Mouse (Mus musculus) gastrocnemius, adult 8-10 months (tissue): ENCODE results near the gene Esrrb. TPM values are rescaled to one million over a fixed set of nuclear protein-coding genes. Genes with fewer than 3 reads are reported as not detected.
A peak's percentile ranks its signal among the peaks of the same experiment; 100 is the strongest.

ENCODE experiments used
- DNase-seq, 2 experiments: peaks; one replicate each; pipeline ENCODE4 v3.0.0; 2022; ENCODE audit warnings: low spot score in 2 of 2
- total RNA-seq, 4 experiments: library from RNA; stranded (reverse); gene quantifications; 2 replicates each; pipeline ENCODE4 v1.2.4; 2022

Gene Esrrb
- total RNA-seq, 4 experiments from 2014 or later, result 6.7 to 9.7 (median 7.4) TPM

- DNase-seq, result peak in 1 of 2 experiments; percentile 11
Observed at GRCm38 (mm10) chr12:86421490-86421904, 60.6 kb downstream of the Esrrb start.

- no peak for DNase-seq
Observed at GRCm38 (mm10) chr12:86422166-86422910, 61.4 kb downstream of the Esrrb start.

GRCm38 (mm10) chr12:86423102-86423501 is 62.2 kb downstream of the Esrrb start:
- no peak for DNase-seq

- DNase-seq, result no peak
Observed at GRCm38 (mm10) chr12:86427585-86427984, 66.7 kb downstream of the Esrrb start.

- no peak for DNase-seq
Observed at GRCm38 (mm10) chr12:86431671-86432070, 70.8 kb downstream of the Esrrb start.

- DNase-seq, result peak in 1 of 2 experiments; percentile 38
Observed at GRCm38 (mm10) chr12:86433371-86433821, 72.5 kb downstream of the Esrrb start.

GRCm38 (mm10) chr12:86435651-86436050 is 74.7 kb downstream of the Esrrb start:
- no peak for DNase-seq

GRCm38 (mm10) chr12:86450848-86451247 is 89.9 kb downstream of the Esrrb start:
- no peak for DNase-seq

GRCm38 (mm10) chr12:86455009-86455408 is 94.1 kb downstream of the Esrrb start:
- DNase-seq, result no peak

- DNase-seq, result no peak
Observed at GRCm38 (mm10) chr12:86462742-86463470, 102.0 kb downstream of the Esrrb start.

- DNase-seq, result no peak
Observed at GRCm38 (mm10) chr12:86464385-86464784, 103.5 kb downstream of the Esrrb start.

GRCm38 (mm10) chr12:86466180-86466579 is 105.3 kb downstream of the Esrrb start:
- no peak for DNase-seq

- no peak for DNase-seq
Observed at GRCm38 (mm10) chr12:86469919-86470318, 109.0 kb downstream of the Esrrb start.

GRCm38 (mm10) chr12:86470912-86471311 is 110.0 kb downstream of the Esrrb start:
- DNase-seq, result no peak

- no peak for DNase-seq
Observed at GRCm38 (mm10) chr12:86473630-86474029, 112.7 kb downstream of the Esrrb start.

GRCm38 (mm10) chr12:86475994-86476393 is 115.1 kb downstream of the Esrrb start:
- no peak for DNase-seq

GRCm38 (mm10) chr12:86478908-86479307 is 118.0 kb downstream of the Esrrb start:
- DNase-seq, result no peak

GRCm38 (mm10) chr12:86482029-86482428 is 121.1 kb downstream of the Esrrb start:
- no peak for DNase-seq

- peak; percentile 47 to 53 for DNase-seq
Observed at GRCm38 (mm10) chr12:86483413-86483841, 122.5 kb downstream of the Esrrb start.

GRCm38 (mm10) chr12:86488005-86488404 is 127.1 kb downstream of the Esrrb start:
- DNase-seq, result no peak

GRCm38 (mm10) chr12:86490052-86490451 is 129.1 kb downstream of the Esrrb start:
- DNase-seq, result no peak

- DNase-seq, result no peak
Observed at GRCm38 (mm10) chr12:86491500-86491899, 130.6 kb downstream of the Esrrb start.
